Mouse (Mus musculus) bone marrow macrophage, adult 2 months (primary cell): ENCODE results near the gene Kctd21.

Experiments
- CTCF ChIP-seq: IDR thresholded peaks from 2 replicates; pipeline ENCODE4 v1.5.1; 2012; ENCODE audit warnings: low read depth, mild to moderate bottlenecking, low read length, moderate library complexity
- POLR2A ChIP-seq: IDR thresholded peaks from 2 replicates; pipeline ENCODE4 v1.6.1; 2012; ENCODE audit warnings: mild to moderate bottlenecking, low read depth, low read length, borderline replicate concordance

GRCm38 (mm10) chr7:97344655-97345054 is 12.5 kb downstream of the Kctd21 start:
- TF ChIP-seq POLR2A: no peak
- no peak for TF ChIP-seq CTCF
